Mouse (Mus musculus): ENCODE measurements around the gene Samd1. TPM values are rescaled to one million over a fixed set of nuclear protein-coding genes. Genes with fewer than 3 reads are reported as not detected.

Samd1 gene
- polyA plus RNA-seq, 1 experiment from 2014 or later = 11.3 TPM

MicroRNAs within 50 kb of the gene (microRNA counts, 519-probe panel; counts per million panel counts)
- not detected for microRNA mmu-miR-1199

Small RNA genes within 50 kb of the gene (microRNA-seq; reads per million reads assigned to microRNA genes)
- not detected for gene Mir1199
- gene Mir8111 = 1.5 reads per million

Other genes starting within 250 kb of the Samd1 start
- gene Adgrl1, start 97.6 kb upstream of the Samd1 start, polyA plus RNA-seq (2014; fragmentation: Nextera tagmentation; extraction: Ambion mirVana) = 67.1 and 72.0 TPM in 2 replicates
- 0.76 and 1.1 TPM in 2 replicates for gene Gm10644, start 42.5 kb upstream of the Samd1 start, polyA plus RNA-seq (2014; fragmentation: Nextera tagmentation; extraction: Ambion mirVana)
- 10.5 and 10.7 TPM in 2 replicates for gene Asf1b, start 42.2 kb upstream of the Samd1 start, polyA plus RNA-seq (2014; fragmentation: Nextera tagmentation; extraction: Ambion mirVana)
- 194 and 218 TPM in 2 replicates for gene Prkaca, start 24.7 kb upstream of the Samd1 start, polyA plus RNA-seq (2014; fragmentation: Nextera tagmentation; extraction: Ambion mirVana)
- gene 1700067K01Rik, start 3.8 kb downstream of the Samd1 start, polyA plus RNA-seq (2014; fragmentation: Nextera tagmentation; extraction: Ambion mirVana) = 0.54 and 0.76 TPM in 2 replicates
- gene 2210011C24Rik, start 14.5 kb downstream of the Samd1 start, polyA plus RNA-seq (2014; fragmentation: Nextera tagmentation; extraction: Ambion mirVana) = 0.52 and 0.77 TPM in 2 replicates
- gene Palm3, start 23.8 kb downstream of the Samd1 start, polyA plus RNA-seq (2014; fragmentation: Nextera tagmentation; extraction: Ambion mirVana) = 3.7 and 5.5 TPM in 2 replicates
- 0.34 and 0.48 TPM in 2 replicates for gene Il27ra, start 44.9 kb downstream of the Samd1 start, polyA plus RNA-seq (2014; fragmentation: Nextera tagmentation; extraction: Ambion mirVana)
- gene Rln3, start 47.3 kb downstream of the Samd1 start, polyA plus RNA-seq (2014; fragmentation: Nextera tagmentation; extraction: Ambion mirVana) = 1.6 and 4.7 TPM in 2 replicates
- 2.1 and 2.7 TPM in 2 replicates for gene Gm10643, start 67.5 kb downstream of the Samd1 start, polyA plus RNA-seq (2014; fragmentation: Nextera tagmentation; extraction: Ambion mirVana)
- 11.0 and 11.5 TPM in 2 replicates for gene Rfx1, start 69.2 kb downstream of the Samd1 start, polyA plus RNA-seq (2014; fragmentation: Nextera tagmentation; extraction: Ambion mirVana)
- 17.4 and 18.9 TPM in 2 replicates for gene Dcaf15, start 107.1 kb downstream of the Samd1 start, polyA plus RNA-seq (2014; fragmentation: Nextera tagmentation; extraction: Ambion mirVana)
- gene Podnl1, start 128.3 kb downstream of the Samd1 start, polyA plus RNA-seq (2014; fragmentation: Nextera tagmentation; extraction: Ambion mirVana) = 0.48 and 0.59 TPM in 2 replicates
- 30.4 and 33.3 TPM in 2 replicates for gene Cc2d1a, start 150.3 kb downstream of the Samd1 start, polyA plus RNA-seq (2014; fragmentation: Nextera tagmentation; extraction: Ambion mirVana)
- 1.4 TPM in 2 replicates for gene 4930432K21Rik, start 150.4 kb downstream of the Samd1 start, polyA plus RNA-seq (2014; fragmentation: Nextera tagmentation; extraction: Ambion mirVana)
- gene Nanos3, start 187.5 kb downstream of the Samd1 start, polyA plus RNA-seq (2014; fragmentation: Nextera tagmentation; extraction: Ambion mirVana) = 7.8 and 10.4 TPM in 2 replicates
- gene Zswim4, start 239.4 kb downstream of the Samd1 start, polyA plus RNA-seq (2014; fragmentation: Nextera tagmentation; extraction: Ambion mirVana) = 20.0 and 20.6 TPM in 2 replicates